Mouse (Mus musculus): ENCODE measurements around the gene Ksr2. TPM values are rescaled to one million over a fixed set of nuclear protein-coding genes. Genes with fewer than 3 reads are reported as not detected.

Gene Ksr2
- total and polyA plus RNA-seq, 2 experiments, result 0.06 to 0.09 TPM

DNA sequence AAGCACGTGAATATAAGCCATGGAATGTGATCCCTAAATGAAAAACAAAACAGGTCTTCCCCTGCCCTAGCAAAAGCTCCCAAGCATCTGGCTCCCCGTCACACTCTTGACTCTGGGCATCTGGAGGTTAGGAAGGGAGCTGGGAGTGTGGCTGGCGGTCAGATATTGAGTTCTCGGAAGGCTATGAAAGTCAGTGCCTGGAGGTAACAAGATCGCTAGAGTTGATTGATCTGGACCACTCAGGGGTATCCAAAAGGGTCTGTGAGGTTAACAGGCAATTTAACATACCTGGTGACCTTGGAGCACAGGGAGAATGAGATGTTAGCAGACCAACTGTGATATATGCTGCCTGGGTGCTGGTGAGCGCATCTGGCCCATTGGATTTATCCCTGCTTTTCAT lies 283.8 kb downstream of the Ksr2 start:
- Histone ChIP-seq H3K79me2 (ENCODE audit: control insufficient read depth, insufficient read depth, low read length) (no peaks in the 10 kb centered on the region), H3K4me3 (ENCODE audit: insufficient read depth, low read depth, low read length) (no peak overlapping the region), H3K36me3 (ENCODE audit: control insufficient read depth, insufficient read depth, low read length) (no peaks in the 10 kb centered on the region), H3K27ac (replicated peaks; ENCODE audit: insufficient read depth, low read depth, low read length) (no peak overlapping the region), H3K4me1 (ENCODE audit: control insufficient read depth, insufficient read depth, low read length) (no peaks in the 10 kb centered on the region), H3K27me3 (ENCODE audit: control insufficient read depth, insufficient read depth, low read length) (no peaks in the 10 kb centered on the region), H3K9ac (ENCODE audit: low read depth, low read length) (no peak overlapping the region)
- no peak for DNase-seq (ENCODE audit: extremely low read depth, low read depth, low spot score)
- TF ChIP-seq CTCF (IDR thresholded peaks at IDR 0.05; ENCODE audit: low read depth, low read length) (no peak), POLR2A (IDR thresholded peaks at IDR 0.05; ENCODE audit: extremely low read depth, insufficient read depth, low read length) (no peak)
- 71% methylated on average over 6 of the region's 6 CpGs for WGBS

DNA sequence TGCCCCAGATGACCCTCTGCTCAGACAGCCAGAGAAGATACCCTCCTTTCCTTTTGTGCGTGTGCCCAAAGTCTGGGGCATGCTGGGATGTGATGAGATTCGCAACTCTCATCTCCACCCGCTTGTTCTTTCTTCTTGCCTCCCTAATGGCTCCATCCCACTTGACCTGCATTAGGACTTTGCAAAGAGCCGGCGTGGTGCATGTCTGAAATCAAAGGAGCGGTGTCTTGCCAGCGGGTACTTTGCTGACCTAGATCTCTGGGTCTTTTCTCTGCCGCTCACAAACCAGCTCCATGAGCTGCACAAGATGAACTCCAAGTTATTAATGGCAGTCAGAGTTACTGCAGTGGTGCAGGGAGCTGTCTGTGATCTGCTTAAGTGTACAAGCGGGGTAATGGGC lies 290.6 kb downstream of the Ksr2 start:
- no peak overlapping the region for H3K4me3 ChIP-seq (ENCODE audit: insufficient read depth, low read depth, low read length)
- H3K27me3 ChIP-seq (ENCODE audit: control insufficient read depth, insufficient read depth, low read length), result peaks cover 2% of the 10 kb centered on the region; the same call in 1 of the 2 replicates
- no peak overlapping the region for H3K27ac ChIP-seq (replicated peaks; ENCODE audit: insufficient read depth, low read depth, low read length)
- no peak for TF ChIP-seq POLR2A (IDR thresholded peaks at IDR 0.05; ENCODE audit: extremely low read depth, insufficient read depth, low read length)
- TF ChIP-seq CTCF (IDR thresholded peaks at IDR 0.05; ENCODE audit: low read depth, low read length), result no peak
- no peak for DNase-seq (ENCODE audit: extremely low read depth, low read depth, low spot score)
- no peaks in the 10 kb centered on the region for H3K79me2 ChIP-seq (ENCODE audit: control insufficient read depth, insufficient read depth, low read length)
- 91% methylated on average over 9 of the region's 9 CpGs for WGBS
- no peaks in the 10 kb centered on the region for H3K4me1 ChIP-seq (ENCODE audit: control insufficient read depth, insufficient read depth, low read length)
- H3K9ac ChIP-seq (ENCODE audit: low read depth, low read length), result no peak overlapping the region
- no peaks in the 10 kb centered on the region for H3K36me3 ChIP-seq (ENCODE audit: control insufficient read depth, insufficient read depth, low read length)

DNA sequence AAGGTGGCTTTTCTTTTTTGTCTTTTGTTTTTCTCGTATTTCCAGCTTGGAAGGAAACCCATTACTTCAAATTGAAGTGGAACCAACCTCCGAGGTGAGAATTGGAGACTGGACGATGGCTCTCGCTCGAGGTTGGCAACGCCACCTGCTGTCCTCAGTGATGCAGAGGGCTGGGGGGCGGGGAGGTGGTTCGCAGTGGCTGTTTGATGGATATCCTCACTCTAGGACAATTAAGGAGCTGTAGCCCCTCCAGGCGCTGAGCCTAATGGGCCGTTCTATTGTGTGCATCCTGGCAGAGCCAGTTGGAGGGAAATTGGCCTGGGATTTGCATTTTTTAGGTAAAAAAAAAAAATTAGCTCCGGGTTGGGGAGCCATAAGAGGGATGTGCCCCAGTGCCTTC lies 292.8 kb downstream of the Ksr2 start:
- WGBS, result 44% methylated on average over 11 of the region's 11 CpGs
- TF ChIP-seq CTCF (IDR thresholded peaks at IDR 0.05; ENCODE audit: low read depth, low read length), result no peak
- no peak for TF ChIP-seq POLR2A (IDR thresholded peaks at IDR 0.05; ENCODE audit: extremely low read depth, insufficient read depth, low read length)
- Histone ChIP-seq H3K4me3 (ENCODE audit: insufficient read depth, low read depth, low read length) (no peak overlapping the region), H3K27ac (replicated peaks; ENCODE audit: insufficient read depth, low read depth, low read length) (no peak overlapping the region), H3K79me2 (ENCODE audit: control insufficient read depth, insufficient read depth, low read length) (no peaks in the 10 kb centered on the region), H3K4me1 (ENCODE audit: control insufficient read depth, insufficient read depth, low read length) (no peaks in the 10 kb centered on the region), H3K9ac (ENCODE audit: low read depth, low read length) (no peak overlapping the region), H3K27me3 (ENCODE audit: control insufficient read depth, insufficient read depth, low read length) (peaks cover 2% of the 10 kb centered on the region; the same call in 1 of the 2 replicates), H3K36me3 (ENCODE audit: control insufficient read depth, insufficient read depth, low read length) (no peaks in the 10 kb centered on the region)
- no peak for DNase-seq (ENCODE audit: extremely low read depth, low read depth, low spot score)

DNA sequence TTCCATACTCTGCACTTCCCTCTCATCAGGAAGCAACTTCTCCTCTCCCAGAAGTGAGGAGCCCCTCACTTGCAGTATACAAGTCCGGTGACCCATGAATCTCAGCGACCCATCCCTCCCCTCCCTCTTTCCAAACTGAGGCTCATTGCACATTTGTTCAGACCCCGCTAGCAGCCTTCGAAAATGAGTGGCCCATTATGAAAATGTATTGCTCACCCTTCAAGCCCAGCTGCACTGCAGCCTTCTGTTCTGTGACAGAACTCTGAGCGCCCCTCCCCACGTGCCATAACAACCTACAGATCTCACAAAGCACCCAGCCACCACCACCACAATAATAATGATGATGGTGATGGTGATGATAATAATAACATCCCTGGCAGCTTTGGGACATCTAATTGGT lies 295.5 kb downstream of the Ksr2 start:
- no peak overlapping the region for H3K9ac ChIP-seq (ENCODE audit: low read depth, low read length)
- H3K4me3 ChIP-seq (ENCODE audit: insufficient read depth, low read depth, low read length), result no peak overlapping the region
- H3K4me1 ChIP-seq (ENCODE audit: control insufficient read depth, insufficient read depth, low read length), result no peaks in the 10 kb centered on the region
- H3K27me3 ChIP-seq (ENCODE audit: control insufficient read depth, insufficient read depth, low read length), result peaks cover 2% of the 10 kb centered on the region; the same call in 1 of the 2 replicates
- WGBS, result 93% methylated on average over 6 of the region's 6 CpGs
- H3K36me3 ChIP-seq (ENCODE audit: control insufficient read depth, insufficient read depth, low read length), result no peaks in the 10 kb centered on the region
- H3K79me2 ChIP-seq (ENCODE audit: control insufficient read depth, insufficient read depth, low read length), result no peaks in the 10 kb centered on the region
- H3K27ac ChIP-seq (replicated peaks; ENCODE audit: insufficient read depth, low read depth, low read length), result no peak overlapping the region
- TF ChIP-seq CTCF (IDR thresholded peaks at IDR 0.05; ENCODE audit: low read depth, low read length) (no peak), POLR2A (IDR thresholded peaks at IDR 0.05; ENCODE audit: extremely low read depth, insufficient read depth, low read length) (no peak)
- no peak for DNase-seq (ENCODE audit: extremely low read depth, low read depth, low spot score)

DNA sequence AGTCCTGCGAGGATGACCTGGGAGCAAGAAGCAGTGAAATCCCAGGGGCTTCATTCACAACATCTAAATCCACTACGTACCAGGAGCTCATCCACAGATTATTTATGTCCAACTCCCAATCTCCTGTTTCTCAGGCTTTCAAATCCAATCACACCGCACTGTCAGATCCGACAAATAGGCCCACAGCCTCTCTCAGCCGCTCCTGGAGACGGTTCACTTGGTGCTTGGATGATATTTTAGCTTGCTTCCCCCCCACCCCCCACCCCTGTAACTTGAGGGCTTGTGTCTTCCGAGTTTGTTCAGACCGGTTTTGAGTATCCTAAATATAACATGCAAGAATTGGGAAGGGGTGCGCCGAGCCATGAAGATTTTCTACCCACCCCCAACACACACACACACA lies 297.8 kb downstream of the Ksr2 start:
- TF ChIP-seq CTCF (IDR thresholded peaks at IDR 0.05; ENCODE audit: low read depth, low read length), result no peak
- TF ChIP-seq POLR2A (IDR thresholded peaks at IDR 0.05; ENCODE audit: extremely low read depth, insufficient read depth, low read length), result no peak
- WGBS, result 85% methylated on average over 10 of the region's 10 CpGs
- no peak for DNase-seq (ENCODE audit: extremely low read depth, low read depth, low spot score)
- no peak overlapping the region for H3K4me3 ChIP-seq (ENCODE audit: insufficient read depth, low read depth, low read length)
- no peaks in the 10 kb centered on the region for H3K79me2 ChIP-seq (ENCODE audit: control insufficient read depth, insufficient read depth, low read length)
- H3K9ac ChIP-seq (ENCODE audit: low read depth, low read length), result no peak overlapping the region
- no peak overlapping the region for H3K27ac ChIP-seq (replicated peaks; ENCODE audit: insufficient read depth, low read depth, low read length)
- H3K27me3 ChIP-seq (ENCODE audit: control insufficient read depth, insufficient read depth, low read length), result peaks cover 1% of the 10 kb centered on the region; the same call in 1 of the 2 replicates
- H3K36me3 ChIP-seq (ENCODE audit: control insufficient read depth, insufficient read depth, low read length), result no peaks in the 10 kb centered on the region
- no peaks in the 10 kb centered on the region for H3K4me1 ChIP-seq (ENCODE audit: control insufficient read depth, insufficient read depth, low read length)

- Histone ChIP-seq H3K27ac (replicated peaks; ENCODE audit: insufficient read depth, low read depth, low read length) (no peak overlapping the region), H3K4me1 (ENCODE audit: control insufficient read depth, insufficient read depth, low read length) (no peaks in the 10 kb centered on the region), H3K79me2 (ENCODE audit: control insufficient read depth, insufficient read depth, low read length) (no peaks in the 10 kb centered on the region), H3K4me3 (ENCODE audit: insufficient read depth, low read depth, low read length) (no peak overlapping the region), H3K27me3 (ENCODE audit: control insufficient read depth, insufficient read depth, low read length) (no peaks in the 10 kb centered on the region), H3K36me3 (ENCODE audit: control insufficient read depth, insufficient read depth, low read length) (no peaks in the 10 kb centered on the region), H3K9ac (ENCODE audit: low read depth, low read length) (no peak overlapping the region)
- no peak for TF ChIP-seq CTCF (IDR thresholded peaks at IDR 0.05; ENCODE audit: low read depth, low read length)
- no peak for TF ChIP-seq POLR2A (IDR thresholded peaks at IDR 0.05; ENCODE audit: extremely low read depth, insufficient read depth, low read length)
- WGBS, result 75% methylated on average over 12 of the region's 12 CpGs
- DNase-seq (ENCODE audit: extremely low read depth, low read depth, low spot score), result no peak
Observed at GRCm38 (mm10) chr5:117712207-117712606, 298.4 kb downstream of the Ksr2 start.

Data from liver, adult 2 months (tissue).